Mouse (Mus musculus) spleen, adult 2 months (tissue): ENCODE data around the gene Tnip2.

Experiments
- CTCF ChIP-seq: fragments of 200-500 bp; IDR thresholded peaks from 2 replicates; pipeline ENCODE4 v1.5.1; 2011; ENCODE audit warnings: mild to moderate bottlenecking, inconsistent platforms; ENCODE audit not compliant: insufficient read depth, insufficient read length, insufficient replicate concordance; ENCODE audit errors: extremely low read depth
- POLR2A ChIP-seq: fragments of 200-500 bp; IDR thresholded peaks from 2 replicates; pipeline ENCODE4 v1.6.1; 2011; ENCODE audit warnings: low read depth, low read length, inconsistent platforms

DNA sequence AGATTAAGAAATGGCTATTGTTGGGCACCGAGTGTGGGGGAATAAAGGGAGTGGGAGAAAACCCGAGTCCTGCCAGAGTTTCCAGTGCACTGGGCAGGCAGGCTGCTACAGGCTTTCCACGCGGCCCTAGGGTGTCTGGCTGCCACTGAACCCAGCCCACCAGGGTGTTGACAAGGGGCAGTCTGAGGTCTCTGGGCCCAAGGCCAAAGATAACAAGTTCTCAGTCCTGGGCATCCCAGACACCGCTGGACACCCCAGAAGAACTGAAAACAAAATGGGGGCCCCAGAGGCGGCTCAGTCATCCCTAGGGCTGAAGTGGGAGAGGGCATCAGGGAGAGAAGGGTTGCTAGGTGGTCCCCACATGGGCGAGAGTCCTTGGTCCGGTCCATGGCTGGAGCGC is 67.6 kb downstream of the Tnip2 start:
- TF ChIP-seq CTCF (no peak), POLR2A (no peak)
